Mouse (Mus musculus) C2C12 (cell line): Measurements from ENCODE around the gene Sema4d.

Source experiments
- CEBPB ChIP-seq: IDR thresholded peaks from one replicate; pipeline ENCODE4 v1.6.1; 2011; ENCODE audit warnings: low read depth, mild to moderate bottlenecking, control low read depth, moderate library complexity
- CTCF ChIP-seq: IDR thresholded peaks from one replicate; pipeline ENCODE4 v1.5.1; 2011; ENCODE audit not compliant: control insufficient read depth, insufficient read depth, insufficient read length
- MAX ChIP-seq: IDR thresholded peaks from one replicate; pipeline ENCODE4 v1.6.1; 2011; ENCODE audit warnings: mild to moderate bottlenecking, control low read depth
- MYOD1 ChIP-seq: IDR thresholded peaks from one replicate; pipeline ENCODE4 v1.6.1; 2011; ENCODE audit warnings: low read depth; ENCODE audit not compliant: control insufficient read depth, insufficient read length
- USF1 ChIP-seq: IDR thresholded peaks from one replicate; pipeline ENCODE4 v1.6.1; 2011; ENCODE audit warnings: low read depth, mild to moderate bottlenecking, control low read depth, moderate library complexity

- TF ChIP-seq USF1 (no peak), MAX (no peak), CTCF (no peak), MYOD1 (no peak), CEBPB (no peak)
Observed at GRCm38 (mm10) chr13:51770647-51771427, 22.7 kb downstream of the Sema4d start.
